Mouse (Mus musculus): ENCODE measurements around the gene Lrrtm3.

- TF ChIP-seq CTCF (IDR thresholded peaks at IDR 0.05; ENCODE audit: borderline replicate concordance, insufficient read depth, low read depth, low read length) = no peak
- TF ChIP-seq POLR2A (IDR thresholded peaks at IDR 0.05; ENCODE audit: borderline replicate concordance, insufficient read depth, low read length) = no peak
These were observed 181.2 kb downstream of the Lrrtm3 start for GRCm38 (mm10) chr10:63908878-63909277.
